9 mouse cellular contexts compared by ENCODE assay signal in the genomic region with DNA sequence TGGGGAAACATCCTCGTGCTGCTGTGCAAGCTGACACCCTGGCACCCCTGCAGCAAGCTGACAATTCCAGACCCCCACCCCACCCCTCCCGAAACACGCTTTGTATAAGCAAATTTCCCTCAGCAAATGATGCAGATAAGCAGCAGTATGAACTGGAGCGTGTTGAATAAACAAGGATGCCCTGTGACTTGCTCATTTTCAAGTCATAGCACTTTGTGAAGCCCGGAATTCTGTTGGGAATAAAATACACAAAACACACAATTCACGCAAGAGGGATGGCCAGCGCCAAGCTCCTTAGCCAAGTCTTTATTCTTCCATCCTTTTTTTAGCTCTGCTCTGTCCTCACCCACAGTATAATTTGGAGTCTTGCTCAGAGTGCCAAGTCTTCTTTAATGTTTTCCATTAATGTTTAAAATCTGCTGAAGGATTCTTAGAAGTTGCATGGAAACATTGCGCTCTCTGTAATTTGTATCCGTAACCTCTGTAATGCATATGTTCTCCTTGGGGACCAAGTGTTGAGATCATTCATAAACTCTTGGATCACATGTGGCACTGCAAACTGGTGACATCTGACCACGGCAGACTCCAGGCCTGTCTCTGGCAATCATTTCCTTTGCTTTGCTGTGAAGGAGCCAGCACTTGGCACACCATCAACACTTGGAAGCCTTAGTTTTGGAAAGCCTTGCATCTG.
DNase-seq lines count a peak whose midpoint lies in the region; ATAC-seq lines count a peak whose summit lies in the region.
"Had no signal": no experiment of that assay in that cellular context is flagged by ENCODE, and none has a peak within 500 bp of the region (broad histone marks: within the 10 kb centered on the region; RNA-seq: fewer than 3 reads in every experiment).

No protein-coding gene starts in this region.

- H3K36me3 ChIP-seq in heart, embryonic 15.5 days, result no peaks in the 10 kb centered on the region
- no peaks in the 10 kb centered on the region for H3K36me3 ChIP-seq in heart, embryonic 11.5 days (ENCODE audit: control insufficient read depth, insufficient read depth, low read length)
- H3K36me3 ChIP-seq in embryonic facial prominence, embryonic 10.5 days (replicated peaks), result no peaks in the 10 kb centered on the region

- peak; percentile 60 for ATAC-seq in heart, embryonic 15.5 days (replicated peaks; ENCODE audit: insufficient number of reproducible peaks, insufficient read depth, low FRiP score, low read depth)
- no peak for ATAC-seq in heart, embryonic 11.5 days (replicated peaks; ENCODE audit: insufficient number of reproducible peaks, low FRiP score, low TSS enrichment)

- no peak overlapping the region for H3K4me3 ChIP-seq in heart, embryonic 15.5 days
- no peak overlapping the region for H3K4me3 ChIP-seq in heart, embryonic 11.5 days (ENCODE audit: low read depth, low read length)
- H3K4me3 ChIP-seq in embryonic facial prominence, embryonic 10.5 days, result no peak overlapping the region
- H3K4me3 ChIP-seq: erythroblast, embryonic 14.5 days had no signal

- no peak overlapping the region for H3K9ac ChIP-seq in heart, embryonic 15.5 days
- no peak overlapping the region for H3K9ac ChIP-seq in heart, embryonic 11.5 days (ENCODE audit: low read depth, low read length)

- no peaks in the 10 kb centered on the region for H3K27me3 ChIP-seq in heart, embryonic 15.5 days
- H3K27me3 ChIP-seq in heart, embryonic 11.5 days (ENCODE audit: control insufficient read depth, insufficient read depth, low read length), result no peaks in the 10 kb centered on the region
- no peaks in the 10 kb centered on the region for H3K27me3 ChIP-seq in embryonic facial prominence, embryonic 10.5 days (replicated peaks; ENCODE audit: low read depth, poor library complexity, severe bottlenecking)

- H3K4me1 ChIP-seq in heart, embryonic 15.5 days (replicated peaks), result 0 out of 2 replicates have a peak, but pooled peaks cover 2% of the 10 kb centered on the region
- H3K4me1 ChIP-seq in heart, embryonic 11.5 days (ENCODE audit: control insufficient read depth, insufficient read depth, low read length), result no peaks in the 10 kb centered on the region
- peaks cover 10% of the 10 kb centered on the region for H3K4me1 ChIP-seq in embryonic facial prominence, embryonic 10.5 days

- H3K9me3 ChIP-seq in heart, embryonic 15.5 days (replicated peaks), result no peaks in the 10 kb centered on the region
- no peaks in the 10 kb centered on the region for H3K9me3 ChIP-seq in heart, embryonic 11.5 days (replicated peaks; ENCODE audit: control insufficient read depth, low read length)
- H3K9me3 ChIP-seq in embryonic facial prominence, embryonic 10.5 days, result no peaks in the 10 kb centered on the region

- DNase-seq in adrenal gland, postnatal 25 days, result peak; percentile 31
- DNase-seq in embryonic facial prominence, embryonic 10.5 days (ENCODE audit: low spot score), result peak; percentile 21
- peak; percentile 39 for DNase-seq in kidney, postnatal 14 days
- peak; percentile 50 to 80 for DNase-seq in lung, postnatal 4 days
- no peak for DNase-seq in B cell, adult 2 months
- DNase-seq in thymus, postnatal 25 days, result no peak

- no peak overlapping the region for H3K4me2 ChIP-seq in heart, embryonic 15.5 days
- no peak overlapping the region for H3K4me2 ChIP-seq in heart, embryonic 11.5 days

- no peak overlapping the region for H3K27ac ChIP-seq in heart, embryonic 15.5 days
- no peak overlapping the region for H3K27ac ChIP-seq in heart, embryonic 11.5 days (ENCODE audit: low read depth, low read length)
- no peak overlapping the region for H3K27ac ChIP-seq in embryonic facial prominence, embryonic 10.5 days (replicated peaks)

- 64% methylated on average over 10 of the region's 10 CpGs for WGBS in heart, embryonic 15.5 days
- 73% methylated on average over 10 of the region's 10 CpGs for WGBS in heart, embryonic 11.5 days (ENCODE audit: insufficient replicate concordance)
- 63% methylated on average over 10 of the region's 10 CpGs for WGBS in embryonic facial prominence, embryonic 10.5 days

Comparison
In these comparisons a context has a peak if more than half of its experiments do, and no peak if none do; other contexts are left out.
1. DNase-seq: peak in adrenal gland, postnatal 25 days (single experiment), embryonic facial prominence, embryonic 10.5 days (single experiment), kidney, postnatal 14 days (single experiment) and lung, postnatal 4 days (2 of 2); none in B cell, adult 2 months (0 of 2) and thymus, postnatal 25 days (single experiment).